Mouse (Mus musculus): ENCODE data around the gene Aplnr. TPM values are rescaled to one million over a fixed set of nuclear protein-coding genes. Genes with fewer than 3 reads are reported as not detected.

Aplnr gene
- polyA plus RNA-seq (2015; fragmentation: Nextera tagmentation; extraction: Ambion mirVana): 75.8 and 81.7 TPM in 2 replicates

GRCm38 (mm10) chr2:85136089-85136488, at the start of gene Aplnr:
Gene Aplnr (plus strand): TSS chr2:85136225.
- Histone ChIP-seq H3K27me3 (ENCODE audit: control insufficient read depth, insufficient read depth, low read length) (no peaks in the 10 kb centered on the region), H3K4me3 (replicated peaks; ENCODE audit: low read length) (peak within 1 kb of the TSS; percentile 27), H3K36me3 (ENCODE audit: control insufficient read depth, insufficient read depth, low read length) (no peaks in the 10 kb centered on the region), H3K9me3 (replicated peaks; ENCODE audit: control insufficient read depth, low read length) (no peaks in the 10 kb centered on the region), H3K4me1 (ENCODE audit: control insufficient read depth, insufficient read depth, low read length) (peaks cover 6% of the 10 kb centered on the region; the same call in 1 of the 2 replicates), H3K27ac (ENCODE audit: low read length) (peak within 1 kb of the TSS; percentile 43; the same call in 1 of the 2 replicates), H3K4me2 (ENCODE audit: low read depth, low read length) (no peak within 1 kb of the TSS), H3K9ac (ENCODE audit: low read length) (0 out of 2 replicates have a peak within 1 kb of the TSS, but pooled peaks have one; percentile 3)
- ATAC-seq (ENCODE audit: insufficient read depth, low FRiP score): peak; percentile 54; the same call in 1 of the 2 replicates
- WGBS: 28% methylated on average over 4 of the region's 4 CpGs

DNA sequence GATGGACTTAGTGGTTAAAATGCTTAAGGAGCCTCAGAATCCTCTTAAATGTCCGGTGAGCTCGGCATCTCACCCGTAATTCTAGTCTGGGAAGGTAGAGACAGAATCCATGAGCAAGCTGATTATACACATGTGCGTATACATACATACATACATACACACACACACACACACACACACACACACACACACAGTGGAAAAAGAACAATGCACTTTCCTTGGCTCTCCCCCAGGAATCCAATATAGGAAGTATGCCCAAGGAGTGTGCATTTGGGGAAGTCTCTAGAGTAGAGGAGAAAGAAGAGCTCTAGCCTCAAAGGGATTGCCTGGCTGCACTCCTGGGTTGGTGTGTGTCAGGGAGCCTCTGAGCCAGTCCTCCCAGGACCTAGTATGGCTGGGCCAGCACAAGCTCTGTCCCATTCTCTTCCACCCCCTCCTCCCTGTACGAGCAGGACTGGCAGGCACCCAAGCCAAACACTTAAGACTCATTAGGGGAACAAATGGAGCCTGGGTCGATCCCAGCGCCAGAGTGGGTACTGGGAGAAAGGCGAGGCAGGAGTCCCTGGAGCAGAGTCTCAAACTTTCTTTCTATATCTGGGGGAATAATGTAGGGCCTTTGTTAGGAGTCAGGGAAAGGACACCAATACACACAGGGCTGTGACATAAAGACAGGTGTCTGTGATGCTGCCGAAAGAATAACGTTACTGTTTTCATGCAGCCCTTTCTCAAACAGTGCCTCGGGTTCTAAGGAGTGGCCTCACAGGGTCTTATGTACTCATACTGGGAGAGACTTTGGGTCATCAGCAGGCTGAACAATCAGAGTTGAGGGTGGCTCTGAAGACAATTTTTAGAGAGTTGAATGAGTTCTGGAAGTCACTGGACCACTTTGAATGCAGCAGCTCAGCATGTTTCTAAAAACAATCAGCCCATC, 47.0 kb upstream of the Aplnr start:
- Histone ChIP-seq H3K36me3 (ENCODE audit: control insufficient read depth, insufficient read depth, low read length) (no peaks in the 10 kb centered on the region), H3K9ac (ENCODE audit: low read length) (no peak overlapping the region), H3K27ac (ENCODE audit: low read length) (peak overlapping the region; percentile 17; the same call in 1 of the 2 replicates), H3K4me1 (ENCODE audit: control insufficient read depth, insufficient read depth, low read length) (peaks cover 7% of the 10 kb centered on the region; the same call in 1 of the 2 replicates), H3K27me3 (ENCODE audit: control insufficient read depth, insufficient read depth, low read length) (no peaks in the 10 kb centered on the region), H3K4me2 (ENCODE audit: low read depth, low read length) (no peak overlapping the region), H3K9me3 (replicated peaks; ENCODE audit: control insufficient read depth, low read length) (no peaks in the 10 kb centered on the region), H3K4me3 (replicated peaks; ENCODE audit: low read length) (no peak overlapping the region)
- 39% methylated on average over 11 of the region's 11 CpGs for WGBS
- peak; percentile 86 for ATAC-seq (ENCODE audit: insufficient read depth, low FRiP score)

GRCm38 (mm10) chr2:85091325-85091724, 44.7 kb upstream of the Aplnr start:
- ATAC-seq (ENCODE audit: insufficient read depth, low FRiP score): no peak
- Histone ChIP-seq H3K4me2 (ENCODE audit: low read depth, low read length) (no peak overlapping the region), H3K27ac (ENCODE audit: low read length) (no peak overlapping the region), H3K9ac (ENCODE audit: low read length) (no peak overlapping the region), H3K27me3 (ENCODE audit: control insufficient read depth, insufficient read depth, low read length) (no peaks in the 10 kb centered on the region), H3K9me3 (replicated peaks; ENCODE audit: control insufficient read depth, low read length) (no peaks in the 10 kb centered on the region), H3K36me3 (ENCODE audit: control insufficient read depth, insufficient read depth, low read length) (no peaks in the 10 kb centered on the region), H3K4me3 (replicated peaks; ENCODE audit: low read length) (no peak overlapping the region), H3K4me1 (ENCODE audit: control insufficient read depth, insufficient read depth, low read length) (peaks cover 7% of the 10 kb centered on the region; the same call in 1 of the 2 replicates)
- 96% methylated on average over 4 of the region's 4 CpGs for WGBS

GRCm38 (mm10) chr2:85093376-85093775, 42.6 kb upstream of the Aplnr start:
- Histone ChIP-seq H3K27ac (ENCODE audit: low read length) (no peak overlapping the region; the same call in 1 of the 2 replicates), H3K4me2 (ENCODE audit: low read depth, low read length) (no peak overlapping the region), H3K27me3 (ENCODE audit: control insufficient read depth, insufficient read depth, low read length) (no peaks in the 10 kb centered on the region), H3K9ac (ENCODE audit: low read length) (no peak overlapping the region), H3K9me3 (replicated peaks; ENCODE audit: control insufficient read depth, low read length) (no peaks in the 10 kb centered on the region), H3K36me3 (ENCODE audit: control insufficient read depth, insufficient read depth, low read length) (no peaks in the 10 kb centered on the region), H3K4me1 (ENCODE audit: control insufficient read depth, insufficient read depth, low read length) (peaks cover 7% of the 10 kb centered on the region; the same call in 1 of the 2 replicates), H3K4me3 (replicated peaks; ENCODE audit: low read length) (no peak overlapping the region)
- ATAC-seq (ENCODE audit: insufficient read depth, low FRiP score): peak; percentile 65; the same call in 1 of the 2 replicates
- WGBS: 53% methylated on average over 1 of the region's 1 CpGs

- H3K9me3 ChIP-seq (replicated peaks; ENCODE audit: control insufficient read depth, low read length): peaks cover 3% of the 10 kb centered on the region; the same call in 1 of the 2 replicates
- 39% methylated on average over 5 of the region's 5 CpGs for WGBS
- H3K4me2 ChIP-seq (ENCODE audit: low read depth, low read length): no peak overlapping the region
- H3K27me3 ChIP-seq (ENCODE audit: control insufficient read depth, insufficient read depth, low read length): no peaks in the 10 kb centered on the region
- no peak overlapping the region for H3K9ac ChIP-seq (ENCODE audit: low read length)
- H3K4me3 ChIP-seq (replicated peaks; ENCODE audit: low read length): no peak overlapping the region
- no peaks in the 10 kb centered on the region for H3K36me3 ChIP-seq (ENCODE audit: control insufficient read depth, insufficient read depth, low read length)
- H3K27ac ChIP-seq (ENCODE audit: low read length): no peak overlapping the region
- ATAC-seq (ENCODE audit: insufficient read depth, low FRiP score): no peak
- H3K4me1 ChIP-seq (ENCODE audit: control insufficient read depth, insufficient read depth, low read length): 0 out of 2 replicates have a peak, but pooled peaks cover 6% of the 10 kb centered on the region
These were observed 40.1 kb upstream of the Aplnr start for GRCm38 (mm10) chr2:85095906-85096305.

GRCm38 (mm10) chr2:85098014-85098413, 38.0 kb upstream of the Aplnr start:
- Histone ChIP-seq H3K36me3 (ENCODE audit: control insufficient read depth, insufficient read depth, low read length) (no peaks in the 10 kb centered on the region), H3K4me3 (replicated peaks; ENCODE audit: low read length) (no peak overlapping the region), H3K4me2 (ENCODE audit: low read depth, low read length) (no peak overlapping the region), H3K27ac (ENCODE audit: low read length) (no peak overlapping the region), H3K4me1 (ENCODE audit: control insufficient read depth, insufficient read depth, low read length) (0 out of 2 replicates have a peak, but pooled peaks cover 6% of the 10 kb centered on the region), H3K9me3 (replicated peaks; ENCODE audit: control insufficient read depth, low read length) (peaks cover 4% of the 10 kb centered on the region; the same call in 1 of the 2 replicates), H3K9ac (ENCODE audit: low read length) (no peak overlapping the region), H3K27me3 (ENCODE audit: control insufficient read depth, insufficient read depth, low read length) (no peaks in the 10 kb centered on the region)
- no peak for ATAC-seq (ENCODE audit: insufficient read depth, low FRiP score)
- 79% methylated on average over 2 of the region's 2 CpGs for WGBS

DNA sequence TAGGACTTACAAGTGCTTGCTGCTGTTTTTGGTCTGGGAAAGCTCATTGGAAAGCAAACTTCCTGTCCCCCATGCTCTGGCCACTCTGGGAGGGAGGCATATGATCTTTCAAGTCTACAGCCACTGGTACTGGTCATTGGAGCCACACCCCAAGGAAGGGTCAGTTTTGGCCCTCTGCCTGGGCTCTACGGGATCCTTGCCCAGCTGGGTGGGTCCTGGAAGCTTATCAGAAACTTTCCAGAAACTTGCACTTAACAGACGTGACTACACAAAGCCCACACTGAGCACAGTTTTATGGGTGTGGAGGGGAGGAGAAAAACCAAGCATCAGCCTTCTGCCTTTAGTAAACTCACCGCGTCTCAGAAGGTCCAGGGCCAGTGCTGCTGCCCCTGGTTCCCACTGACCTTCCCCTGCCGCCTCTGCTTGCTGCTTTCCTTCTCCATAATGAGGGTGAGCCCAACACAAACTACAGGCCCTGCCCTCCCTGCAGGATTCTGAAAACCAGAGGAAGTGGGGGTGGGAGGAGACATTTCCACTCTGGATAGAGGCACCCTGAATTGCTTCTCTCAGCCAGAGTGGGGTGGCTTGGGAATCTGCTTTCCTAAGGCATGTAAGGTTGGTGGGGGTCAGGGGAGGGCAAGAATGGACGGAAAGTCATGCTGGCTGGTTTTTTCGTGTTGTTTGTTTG, 37.1 kb upstream of the Aplnr start:
- WGBS: 56% methylated on average over 7 of the region's 7 CpGs
- Histone ChIP-seq H3K4me2 (ENCODE audit: low read depth, low read length) (peak overlapping the region; percentile 28), H3K9me3 (replicated peaks; ENCODE audit: control insufficient read depth, low read length) (peaks cover 4% of the 10 kb centered on the region; the same call in 1 of the 2 replicates), H3K27ac (ENCODE audit: low read length) (peak overlapping the region; percentile 85), H3K4me3 (replicated peaks; ENCODE audit: low read length) (peak overlapping the region; percentile 25), H3K36me3 (ENCODE audit: control insufficient read depth, insufficient read depth, low read length) (no peaks in the 10 kb centered on the region), H3K4me1 (ENCODE audit: control insufficient read depth, insufficient read depth, low read length) (0 out of 2 replicates have a peak, but pooled peaks cover 6% of the 10 kb centered on the region), H3K9ac (ENCODE audit: low read length) (0 out of 2 replicates have a peak overlapping the region, but pooled peaks have one; percentile 43), H3K27me3 (ENCODE audit: control insufficient read depth, insufficient read depth, low read length) (no peaks in the 10 kb centered on the region)
- ATAC-seq (ENCODE audit: insufficient read depth, low FRiP score): peak; percentile 88

DNA sequence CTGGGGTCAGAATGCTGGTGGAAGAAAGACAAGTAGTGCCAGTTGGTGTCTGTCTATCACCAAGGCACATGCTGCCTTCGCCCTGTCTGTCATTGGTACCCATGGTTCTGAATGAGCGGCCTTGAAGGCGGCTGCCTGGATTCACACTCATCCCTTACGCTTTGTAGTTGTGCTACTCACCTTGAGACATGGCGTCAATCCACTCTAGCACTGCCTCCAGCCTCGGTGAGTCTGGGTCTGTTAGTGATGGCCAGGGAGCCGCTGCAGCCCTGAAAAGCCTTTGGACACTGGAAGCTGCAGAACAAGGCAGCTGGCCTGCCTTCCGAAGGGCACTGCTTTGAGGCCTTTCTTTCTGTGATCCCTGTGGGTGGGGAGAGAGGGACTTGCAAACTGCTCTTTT, 32.8 kb upstream of the Aplnr start:
- no peak for ATAC-seq (ENCODE audit: insufficient read depth, low FRiP score)
- Histone ChIP-seq H3K36me3 (ENCODE audit: control insufficient read depth, insufficient read depth, low read length) (no peaks in the 10 kb centered on the region), H3K9me3 (replicated peaks; ENCODE audit: control insufficient read depth, low read length) (peaks cover 4% of the 10 kb centered on the region; the same call in 1 of the 2 replicates), H3K4me2 (ENCODE audit: low read depth, low read length) (no peak overlapping the region), H3K4me3 (replicated peaks; ENCODE audit: low read length) (no peak overlapping the region), H3K27me3 (ENCODE audit: control insufficient read depth, insufficient read depth, low read length) (no peaks in the 10 kb centered on the region), H3K27ac (ENCODE audit: low read length) (no peak overlapping the region), H3K9ac (ENCODE audit: low read length) (no peak overlapping the region), H3K4me1 (ENCODE audit: control insufficient read depth, insufficient read depth, low read length) (peaks cover 14% of the 10 kb centered on the region)
- 79% methylated on average over 8 of the region's 8 CpGs for WGBS
